Mouse (Mus musculus) embryonic facial prominence, embryonic 14.5 days (tissue): ENCODE measurements around the gene Shank2. TPM values are rescaled to one million over a fixed set of nuclear protein-coding genes. Genes with fewer than 3 reads are reported as not detected.

Source experiments
- ATAC-seq: fragments of 200-750 bp; cut with Nextera tagmentation; 2 replicates; pipeline ENCODE4 v1.8.0; 2017; ENCODE audit warnings: low read depth, moderate number of reproducible peaks, moderate TSS enrichment
- DNase-seq: peaks from one replicate; pipeline ENCODE4 v3.0.0-alpha.2; 2015; ENCODE audit warnings: low spot score
- H3K27ac ChIP-seq: fragments of 300-500 bp; sonication (generic); replicated peaks from 2 replicates; pipeline ENCODE4 v1.5.1; 2014; ENCODE audit warnings: low read depth, mild to moderate bottlenecking, low read length, moderate library complexity
- H3K27me3 ChIP-seq: fragments of 300-500 bp; sonication (generic); replicated peaks from 2 replicates; pipeline ENCODE4 v1.6.1; 2014; ENCODE audit warnings: low read length; ENCODE audit not compliant: control insufficient read depth, insufficient read depth
- H3K36me3 ChIP-seq: fragments of 300-500 bp; sonication (generic); 2 replicates; pipeline ENCODE4 v1.6.1; 2014; ENCODE audit warnings: low read length, mixed read lengths; ENCODE audit not compliant: control insufficient read depth, insufficient read depth
- H3K4me1 ChIP-seq: fragments of 300-500 bp; sonication (generic); 2 replicates; pipeline ENCODE4 v1.6.1; 2014; ENCODE audit warnings: antibody characterized with exemption, low read length; ENCODE audit not compliant: control insufficient read depth, insufficient read depth
- H3K4me2 ChIP-seq: fragments of 300-500 bp; sonication (generic); 2 replicates; pipeline ENCODE4 v1.6.1; 2014; ENCODE audit warnings: low read depth, mild to moderate bottlenecking, low read length, moderate library complexity, mixed read lengths
- H3K4me3 ChIP-seq: fragments of 300-500 bp; sonication (generic); 2 replicates; pipeline ENCODE4 v1.5.1; 2014; ENCODE audit warnings: low read depth, mild to moderate bottlenecking, low read length
- H3K9ac ChIP-seq: fragments of 300-500 bp; sonication (generic); 2 replicates; pipeline ENCODE4 v1.6.1; 2014; ENCODE audit warnings: low read depth, mild to moderate bottlenecking, low read length, moderate library complexity, mixed read lengths
- H3K9me3 ChIP-seq: fragments of 300-500 bp; sonication (generic); 2 replicates; pipeline ENCODE4 v1.6.1; 2016; ENCODE audit warnings: low read length; ENCODE audit not compliant: control insufficient read depth
- WGBS: fragments of 180-500 bp; shearing (Covaris S2); extraction: QIAGEN DNeasy Blood & Tissue Kit; methylation state at CpG from one replicate; pipeline ENCODE4 v1.1.7; 2014; 5-methylcytosine and 5-hydroxymethylcytosine counted together
- polyA plus RNA-seq: library from polyadenylated mRNA; unstranded; fragments of >200 nt; fragmentation: Nextera tagmentation; extraction: Ambion mirVana; gene quantifications from 2 replicates; pipeline ENCODE4 v1.2.1, GENCODE M21; 2014

Shank2 gene
- polyA plus RNA-seq, 1 experiment from 2014 or later: 0.72 TPM

DNA sequence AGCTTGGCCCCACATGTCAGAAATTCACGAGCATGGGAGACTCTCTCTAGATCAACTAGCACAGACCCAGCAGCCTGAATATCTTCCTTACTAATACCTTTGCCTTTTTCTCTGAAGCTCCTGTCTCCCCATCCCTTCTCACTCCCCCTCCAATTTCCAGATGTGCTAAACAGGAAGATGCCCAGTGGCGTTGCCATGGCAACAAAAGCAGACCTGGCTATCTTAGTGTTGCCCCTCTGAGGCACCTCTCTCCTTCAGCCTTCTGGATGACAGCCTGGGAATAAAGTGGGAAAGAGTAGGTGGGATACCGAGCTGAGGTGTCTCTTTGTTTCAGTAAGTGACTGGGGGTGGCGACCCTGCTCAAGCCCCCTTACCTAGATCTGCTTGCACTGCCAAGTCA lies 146.4 kb downstream of the Shank2 start:
- H3K27me3 ChIP-seq: no peaks in the 10 kb centered on the region
- no peak for ATAC-seq
- whole genome bisulfite sequencing: 59% methylated on average over 4 of the region's 4 CpGs

DNA sequence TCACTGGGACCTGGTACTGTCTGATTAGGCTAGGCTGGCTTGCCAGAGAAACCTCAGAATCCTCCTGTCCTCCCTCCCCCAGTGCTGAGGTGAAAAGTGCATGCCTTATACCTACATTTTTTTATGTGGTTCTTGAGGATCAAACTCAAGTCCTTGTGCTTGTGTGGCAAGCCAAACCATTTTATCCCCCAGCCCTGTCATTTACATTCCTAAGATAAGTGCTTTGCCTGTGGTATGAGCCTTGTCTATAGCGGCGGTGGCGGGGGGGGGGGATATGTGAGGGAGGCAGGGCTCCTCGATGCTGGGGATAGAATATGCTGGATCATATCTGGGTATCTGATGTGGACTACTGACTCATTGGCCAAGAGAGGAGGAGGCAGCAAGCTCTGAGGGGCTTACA lies 151.4 kb downstream of the Shank2 start:
- Histone ChIP-seq H3K27me3 (no peaks in the 10 kb centered on the region), H3K36me3 (no peaks in the 10 kb centered on the region), H3K9ac (no peak overlapping the region), H3K4me1 (no peaks in the 10 kb centered on the region), H3K4me2 (no peak overlapping the region), H3K9me3 (no peaks in the 10 kb centered on the region), H3K27ac (no peak overlapping the region), H3K4me3 (no peak overlapping the region)
- DNase-seq (peak; percentile 26), ATAC-seq (no peak)
- 52% methylated on average over 4 of the region's 4 CpGs for WGBS

More for the DNA sequence above, 146.4 kb downstream of the Shank2 start:
- no peaks in the 10 kb centered on the region for H3K9me3 ChIP-seq
- H3K4me3 ChIP-seq: no peak overlapping the region
- no peak overlapping the region for H3K9ac ChIP-seq
- no peaks in the 10 kb centered on the region for H3K36me3 ChIP-seq
- no peak for DNase-seq
- H3K4me2 ChIP-seq: no peak overlapping the region
- no peaks in the 10 kb centered on the region for H3K4me1 ChIP-seq
- no peak overlapping the region for H3K27ac ChIP-seq

DNA sequence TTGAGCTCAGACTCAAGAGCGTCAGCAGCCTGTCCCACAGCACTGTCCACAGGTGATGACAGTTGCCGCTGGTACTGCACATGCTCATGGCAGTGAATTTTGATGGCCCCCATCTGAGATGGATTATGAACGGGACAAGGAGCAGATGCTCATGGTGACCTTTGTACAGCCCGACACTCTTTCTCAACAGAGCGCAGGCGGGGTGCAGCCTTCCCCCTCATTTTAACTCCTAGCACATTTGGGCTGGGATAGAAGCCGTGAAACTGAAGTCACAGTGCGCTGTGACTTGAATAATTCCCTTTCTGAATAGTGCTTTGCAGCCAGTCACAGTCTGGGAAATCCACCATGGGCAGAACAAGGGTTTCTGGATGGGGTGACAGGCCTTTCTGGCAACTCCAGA lies 152.0 kb downstream of the Shank2 start:
- DNase-seq: no peak
- Histone ChIP-seq H3K4me1 (no peaks in the 10 kb centered on the region), H3K27me3 (no peaks in the 10 kb centered on the region), H3K9me3 (no peaks in the 10 kb centered on the region), H3K9ac (no peak overlapping the region), H3K36me3 (no peaks in the 10 kb centered on the region), H3K4me2 (no peak overlapping the region), H3K4me3 (no peak overlapping the region), H3K27ac (no peak overlapping the region)
- WGBS: 52% methylated on average over 8 of the region's 8 CpGs
- ATAC-seq: no peak

DNA sequence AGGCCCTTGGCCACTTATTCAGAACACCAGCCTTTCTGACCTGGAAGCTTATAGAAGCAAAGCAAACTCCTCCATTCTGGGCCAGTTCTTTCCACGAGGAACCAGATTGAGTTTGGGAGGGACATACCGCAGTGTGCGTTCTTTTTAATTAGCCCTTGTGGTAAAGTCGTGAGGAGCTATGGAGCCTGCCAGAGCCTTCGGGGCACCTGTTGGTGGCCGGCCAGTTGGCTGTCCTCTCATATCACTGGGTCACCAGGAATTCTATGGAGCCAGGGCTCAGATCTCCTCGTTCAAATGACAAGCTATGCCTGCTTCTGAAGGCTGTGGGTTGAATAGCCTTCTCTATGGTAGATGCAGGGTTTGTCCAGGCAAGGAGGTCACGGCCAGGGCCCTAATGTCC lies 156.2 kb downstream of the Shank2 start:
- 91% methylated on average over 8 of the region's 8 CpGs for WGBS
- H3K4me2 ChIP-seq: no peak overlapping the region

DNA sequence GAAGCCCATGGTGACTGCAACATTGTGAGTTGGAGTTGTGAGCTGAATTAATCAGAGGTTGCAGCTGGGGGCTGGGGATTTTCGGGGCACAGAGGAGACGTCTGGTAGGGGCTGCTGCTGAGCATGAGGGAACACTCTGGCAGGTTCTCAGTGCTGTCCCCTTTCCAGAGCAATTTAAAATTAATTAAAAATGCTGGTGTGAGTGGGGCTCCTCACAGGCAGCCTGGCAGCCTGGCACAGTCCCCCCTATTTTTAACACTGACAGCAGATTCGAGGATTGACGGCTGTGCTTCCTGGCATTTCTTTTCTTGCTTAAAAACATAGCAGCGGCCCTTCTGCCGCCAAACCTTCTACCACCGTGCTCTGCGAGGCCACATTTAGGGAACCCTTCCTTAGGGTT lies 157.8 kb downstream of the Shank2 start:
- Histone ChIP-seq H3K9ac (no peak overlapping the region), H3K4me1 (no peaks in the 10 kb centered on the region), H3K36me3 (no peaks in the 10 kb centered on the region), H3K9me3 (no peaks in the 10 kb centered on the region), H3K4me3 (no peak overlapping the region), H3K27ac (no peak overlapping the region), H3K27me3 (no peaks in the 10 kb centered on the region), H3K4me2 (no peak overlapping the region)
- no peak for ATAC-seq
- WGBS: 77% methylated on average over 8 of the region's 8 CpGs
- DNase-seq: no peak

More for the DNA sequence above, 156.2 kb downstream of the Shank2 start:
- H3K9me3 ChIP-seq: no peaks in the 10 kb centered on the region
- no peaks in the 10 kb centered on the region for H3K36me3 ChIP-seq
- no peaks in the 10 kb centered on the region for H3K4me1 ChIP-seq
- ATAC-seq (no peak), DNase-seq (no peak)
- H3K4me3 ChIP-seq: no peak overlapping the region
- no peaks in the 10 kb centered on the region for H3K27me3 ChIP-seq
- no peak overlapping the region for H3K27ac ChIP-seq
- H3K9ac ChIP-seq: no peak overlapping the region

DNA sequence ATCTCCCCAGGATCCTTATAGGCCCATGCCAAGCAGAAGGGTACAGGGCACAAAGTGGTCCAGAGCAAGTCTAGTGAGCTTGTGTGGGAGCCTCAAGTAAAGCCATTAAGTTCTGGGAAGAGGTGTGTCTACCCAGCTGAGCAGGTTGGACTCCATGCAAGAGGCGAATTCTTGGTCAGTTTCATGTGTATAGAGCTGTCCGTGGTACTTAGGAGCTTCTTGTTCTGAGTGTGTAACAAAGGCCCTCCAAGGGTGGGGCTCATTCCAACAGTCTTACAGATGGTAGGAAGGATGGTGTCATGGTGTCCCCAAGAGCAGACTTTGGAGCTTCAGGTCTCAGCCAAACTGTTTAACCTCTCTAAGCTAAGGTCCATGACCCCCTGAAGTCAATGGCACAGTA lies 158.3 kb downstream of the Shank2 start:
- ATAC-seq (no peak), DNase-seq (peak; percentile 56)
- 66% methylated on average over 2 of the region's 2 CpGs for WGBS
- Histone ChIP-seq H3K9me3 (no peaks in the 10 kb centered on the region), H3K27me3 (no peaks in the 10 kb centered on the region), H3K36me3 (no peaks in the 10 kb centered on the region), H3K4me2 (no peak overlapping the region), H3K27ac (no peak overlapping the region), H3K9ac (no peak overlapping the region), H3K4me3 (no peak overlapping the region), H3K4me1 (no peaks in the 10 kb centered on the region)

DNA sequence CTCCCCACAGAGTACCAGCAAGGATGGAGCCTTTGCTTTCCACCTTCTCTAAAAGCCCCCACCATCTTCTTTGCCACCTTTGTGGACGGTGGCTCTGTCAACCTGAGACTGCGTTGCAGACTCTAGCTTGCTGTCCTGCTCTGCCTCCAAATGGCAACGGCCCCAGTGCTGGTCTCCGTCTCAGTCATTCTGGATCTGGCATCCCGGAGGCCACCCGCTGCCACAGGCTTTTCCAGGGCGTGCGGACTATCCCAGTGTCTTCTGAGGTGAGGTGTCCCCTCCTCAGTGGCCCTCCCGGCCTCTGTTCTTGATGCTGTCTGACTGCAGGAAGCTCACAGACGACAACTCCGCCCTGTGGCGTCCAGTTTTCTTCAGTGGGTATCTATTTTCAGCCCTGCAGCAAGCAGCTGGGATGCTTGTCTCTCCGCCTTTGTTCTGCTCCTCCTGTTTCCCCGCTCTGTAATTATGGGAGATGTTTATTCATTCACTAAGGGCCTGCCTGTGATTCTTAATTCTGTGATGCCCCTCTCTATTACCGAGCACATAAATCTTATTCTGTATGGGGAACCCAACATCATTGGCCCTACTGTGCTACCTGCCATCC lies 159.0 kb downstream of the Shank2 start:
- no peaks in the 10 kb centered on the region for H3K9me3 ChIP-seq
- H3K36me3 ChIP-seq: no peaks in the 10 kb centered on the region
- 83% methylated on average over 15 of the region's 15 CpGs for WGBS
- no peaks in the 10 kb centered on the region for H3K27me3 ChIP-seq
- H3K27ac ChIP-seq: no peak overlapping the region
- H3K4me3 ChIP-seq: no peak overlapping the region
- H3K4me2 ChIP-seq: no peak overlapping the region
- DNase-seq (peak; percentile 5), ATAC-seq (no peak)
- no peak overlapping the region for H3K9ac ChIP-seq
- no peaks in the 10 kb centered on the region for H3K4me1 ChIP-seq

DNA sequence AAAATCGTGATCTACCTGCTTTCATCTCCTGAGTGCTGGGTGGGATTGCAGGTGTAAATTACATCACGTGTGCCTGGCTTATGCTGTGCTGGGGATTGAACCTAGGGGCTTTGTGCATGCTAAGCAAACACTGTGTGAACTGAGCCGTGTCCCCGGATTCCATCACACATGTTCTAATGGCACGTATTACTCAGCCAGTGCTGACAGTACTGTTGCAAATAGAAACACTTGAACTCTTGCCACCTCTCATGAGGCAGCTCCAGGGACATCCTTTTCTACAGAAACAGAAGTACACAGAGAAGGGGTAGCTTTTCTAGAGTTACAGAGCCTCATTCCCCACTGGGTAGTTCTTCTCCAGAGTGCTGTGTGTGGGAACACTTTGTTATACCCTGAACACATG lies 168.5 kb downstream of the Shank2 start:
- ATAC-seq (no peak), DNase-seq (peak; percentile 8)
- H3K27ac ChIP-seq: no peak overlapping the region
- H3K9ac ChIP-seq: no peak overlapping the region
- 69% methylated on average over 5 of the region's 5 CpGs for WGBS
- H3K4me3 ChIP-seq: no peak overlapping the region
- no peaks in the 10 kb centered on the region for H3K36me3 ChIP-seq
- no peak overlapping the region for H3K4me2 ChIP-seq
- no peaks in the 10 kb centered on the region for H3K9me3 ChIP-seq
- peaks cover 24% of the 10 kb centered on the region for H3K27me3 ChIP-seq
- H3K4me1 ChIP-seq: no peaks in the 10 kb centered on the region

DNA sequence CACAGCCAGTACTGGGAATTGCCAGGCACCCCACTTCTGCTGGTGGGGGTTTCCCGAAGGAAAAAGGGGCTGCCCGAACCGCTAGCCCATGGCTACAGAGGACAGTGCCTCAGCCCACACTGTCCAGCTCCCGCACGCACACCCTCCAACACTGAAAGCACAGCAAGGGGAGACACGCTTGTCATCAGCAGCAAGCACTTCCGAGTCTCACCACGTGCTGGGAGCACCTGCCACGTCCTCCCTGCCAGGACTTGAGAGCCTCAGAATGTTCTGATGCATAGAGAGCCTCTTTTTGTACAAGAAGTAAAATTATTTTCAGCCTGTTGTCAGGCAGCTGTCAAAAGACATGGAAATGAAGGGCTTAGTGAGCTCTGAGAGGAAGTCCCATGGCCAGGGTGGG lies 169.0 kb downstream of the Shank2 start:
- Histone ChIP-seq H3K9ac (no peak overlapping the region), H3K9me3 (no peaks in the 10 kb centered on the region), H3K27ac (no peak overlapping the region), H3K4me1 (no peaks in the 10 kb centered on the region), H3K36me3 (no peaks in the 10 kb centered on the region), H3K4me2 (no peak overlapping the region), H3K27me3 (peaks cover 28% of the 10 kb centered on the region), H3K4me3 (no peak overlapping the region)
- DNase-seq: no peak
- 75% methylated on average over 9 of the region's 9 CpGs for WGBS
- ATAC-seq: no peak
